In the genomic region with DNA sequence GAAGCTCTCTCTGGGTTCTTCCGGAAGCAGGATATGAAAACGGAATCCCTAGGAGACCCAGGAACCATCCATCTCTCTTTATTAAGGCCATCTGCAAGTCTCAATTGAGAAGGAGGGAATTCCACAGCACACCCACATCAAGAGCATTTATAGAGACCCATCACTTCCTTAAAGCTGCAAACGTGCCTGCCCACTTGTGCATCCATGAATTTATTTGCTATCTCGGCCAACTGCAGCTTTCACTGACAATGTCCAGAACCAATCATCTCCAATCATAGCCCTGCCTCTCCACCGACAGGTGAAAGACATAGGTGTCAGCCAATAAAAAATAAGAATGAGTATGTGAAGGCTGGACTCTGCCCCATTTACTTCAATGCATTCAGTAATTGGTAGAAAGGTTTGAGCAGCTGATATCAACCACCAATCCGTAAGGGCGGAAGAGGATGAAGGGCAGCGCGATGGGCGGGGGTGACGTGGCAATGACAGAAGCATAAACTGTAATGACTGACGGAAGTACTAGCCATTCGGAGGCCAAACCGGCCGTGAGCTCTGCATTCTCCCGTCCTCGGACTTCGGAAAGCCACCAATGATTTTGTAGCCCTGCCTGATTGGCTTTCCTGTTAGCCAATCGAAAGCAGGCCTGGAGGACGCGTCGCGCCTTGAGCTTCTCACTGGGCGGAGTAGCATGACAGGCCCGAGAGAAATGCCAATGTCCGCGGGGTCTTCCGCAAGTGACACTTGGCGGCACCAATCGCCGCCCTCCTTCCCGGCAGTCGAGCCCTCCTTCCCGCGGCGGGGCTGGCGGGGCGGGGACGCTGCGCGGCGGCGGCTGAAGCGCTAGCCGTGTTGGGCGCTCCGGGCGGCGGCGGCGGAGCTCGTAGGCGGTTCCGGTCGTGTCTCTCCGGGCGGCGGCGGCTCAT, we compare ENCODE assay signal across 8 mouse cellular contexts. TPM values are rescaled to one million over a fixed set of nuclear protein-coding genes. Genes with fewer than 3 reads are reported as not detected.
DNase-seq lines count a peak whose midpoint lies in the region; ATAC-seq lines count a peak whose summit lies in the region.

A gene (plus strand): TSS at position 919 of the 920 bp plus-strand sequence.

- peak within 1 kb of the TSS; percentile 85 for H3K4me3 ChIP-seq in hindbrain, embryonic 12.5 days

- H3K36me3 ChIP-seq in hindbrain, embryonic 12.5 days: 0 out of 2 replicates have a peak, but pooled peaks cover 7% of the 10 kb centered on the region

- WGBS in hindbrain, embryonic 12.5 days: under 1% methylated on average over 58 of the region's 59 CpGs

- H3K4me1 ChIP-seq in hindbrain, embryonic 12.5 days: peaks cover 24% of the 10 kb centered on the region

- peak within 1 kb of the TSS; percentile 87 for H3K27ac ChIP-seq in hindbrain, embryonic 12.5 days

- peak within 1 kb of the TSS; percentile 83 for H3K4me2 ChIP-seq in hindbrain, embryonic 12.5 days (replicated peaks)

- peak within 1 kb of the TSS; percentile 84 for H3K9ac ChIP-seq in hindbrain, embryonic 12.5 days

- peak; percentile 100 for DNase-seq in NIH3T3 (ENCODE audit: low read depth)
- DNase-seq in cerebellum, postnatal 10 days: peak; percentile 99
- DNase-seq in frontal cortex, postnatal 10 days (ENCODE audit: low spot score in 2 of 2): peak; percentile 100
- peak; percentile 100 for DNase-seq in layer of hippocampus, postnatal 14 days (ENCODE audit: low spot score in 2 of 2)
- DNase-seq in lung, postnatal 14 days: peak; percentile 99
- peak; percentile 100 for DNase-seq in retina, adult 2 months (ENCODE audit: low read depth, low spot score)
- peak; percentile 97 to 98 for DNase-seq in thymus, postnatal 36 days

- no peaks in the 10 kb centered on the region for H3K27me3 ChIP-seq in hindbrain, embryonic 12.5 days

- no peaks in the 10 kb centered on the region for H3K9me3 ChIP-seq in hindbrain, embryonic 12.5 days (replicated peaks)

- peak; percentile 99 for ATAC-seq in hindbrain, embryonic 12.5 days (ENCODE audit: low FRiP score)

RNA-seq across cellular contexts. Expression of the gene that starts here (rescaled TPM):
- 5.4 and 5.5 TPM in 2 replicates for polyA plus RNA-seq in hindbrain, embryonic 12.5 days (2016; fragmentation: Nextera tagmentation; extraction: Ambion mirVana)
- total RNA-seq in layer of hippocampus, postnatal 14 days (2021): 10 to 100 TPM; 54.8 to 56.2 TPM

Comparison
In these comparisons a context has a peak if more than half of its experiments do, and no peak if none do; other contexts are left out.
1. Peak in every context shown above with its lines: DNase-seq, ATAC-seq, H3K4me3 ChIP-seq and H3K27ac ChIP-seq.